Mouse (Mus musculus) heart, postnatal 0 days (tissue): ENCODE results near the gene Csnk1g2.

Experiments used
- CTCF ChIP-seq: IDR thresholded peaks from 2 replicates; pipeline ENCODE4 v1.5.1; 2016; ENCODE audit warnings: antibody characterized with exemption, control low read depth, low read depth
- EP300 ChIP-seq: IDR thresholded peaks from 2 replicates; pipeline ENCODE4 v1.6.1; 2016; ENCODE audit warnings: antibody characterized with exemption, low read depth

DNA sequence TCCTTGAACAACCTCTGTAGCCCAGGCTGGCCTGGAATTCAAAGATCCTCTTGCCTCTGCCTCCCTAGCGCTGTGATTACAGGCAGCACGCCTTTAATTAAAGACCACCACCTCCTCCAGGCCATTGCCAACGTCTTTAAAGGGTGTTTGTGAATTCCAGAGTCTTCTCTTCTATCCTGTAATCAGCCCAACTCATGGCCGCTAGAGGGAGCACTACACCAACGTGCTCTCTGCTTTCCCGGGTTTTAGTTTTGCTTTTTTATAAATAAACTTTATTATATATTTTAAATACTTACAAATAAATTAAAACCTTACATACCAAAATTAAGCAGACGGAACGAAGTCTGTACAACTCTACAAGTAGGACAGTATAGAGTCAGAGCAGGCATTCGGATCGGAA is 36.6 kb downstream of the Csnk1g2 start:
- TF ChIP-seq CTCF (peak; percentile 69), EP300 (no peak)
